Mouse (Mus musculus) heart, postnatal 0 days (tissue): ENCODE data around the gene Mdfic. TPM values are rescaled to one million over a fixed set of nuclear protein-coding genes. Genes with fewer than 3 reads are reported as not detected.

ENCODE experiments used
- ATAC-seq: fragments of 200-750 bp; cut with Nextera tagmentation; 2 replicates; pipeline ENCODE4 v1.8.0; 2017; ENCODE audit warnings: low read depth, moderate number of reproducible peaks, moderate library complexity; ENCODE audit not compliant: insufficient read depth
- DNase-seq: peaks from one replicate; pipeline ENCODE4 v3.0.0-alpha.2; 2016; ENCODE audit warnings: low spot score
- H3K27ac ChIP-seq: fragments of 300-500 bp; sonication (generic); 2 replicates; pipeline ENCODE4 v1.5.1; 2014; ENCODE audit warnings: low read depth, mild to moderate bottlenecking
- H3K27me3 ChIP-seq: fragments of 300-500 bp; sonication (generic); 2 replicates; pipeline ENCODE4 v1.6.1; 2014; ENCODE audit warnings: low read length, mixed read lengths; ENCODE audit not compliant: control insufficient read depth, insufficient read depth
- H3K36me3 ChIP-seq: fragments of 300-500 bp; sonication (generic); replicated peaks from 2 replicates; pipeline ENCODE4 v1.6.1; 2014; ENCODE audit warnings: low read length, mixed read lengths; ENCODE audit not compliant: control insufficient read depth, insufficient read depth
- H3K4me1 ChIP-seq: fragments of 300-500 bp; sonication (generic); 2 replicates; pipeline ENCODE4 v1.6.1; 2014; ENCODE audit warnings: antibody characterized with exemption; ENCODE audit not compliant: control insufficient read depth, insufficient read depth
- H3K4me2 ChIP-seq: fragments of 300-500 bp; sonication (generic); 2 replicates; pipeline ENCODE4 v1.6.1; 2014; ENCODE audit warnings: low read depth, mild to moderate bottlenecking, low read length, moderate library complexity
- H3K4me3 ChIP-seq: fragments of 300-500 bp; sonication (generic); 2 replicates; pipeline ENCODE4 v1.5.1; 2014; ENCODE audit warnings: low read depth, low read length
- H3K9ac ChIP-seq: fragments of 300-500 bp; sonication (generic); replicated peaks from 2 replicates; pipeline ENCODE4 v1.6.1; 2014; ENCODE audit warnings: low read depth, low read length, mixed read lengths
- H3K9me3 ChIP-seq: fragments of 300-500 bp; sonication (generic); replicated peaks from 2 replicates; pipeline ENCODE4 v1.6.1; 2016; ENCODE audit warnings: low read length; ENCODE audit not compliant: control insufficient read depth
- CTCF ChIP-seq: IDR thresholded peaks from 2 replicates; pipeline ENCODE4 v1.5.1; 2016; ENCODE audit warnings: antibody characterized with exemption, control low read depth, low read depth
- EP300 ChIP-seq: IDR thresholded peaks from 2 replicates; pipeline ENCODE4 v1.6.1; 2016; ENCODE audit warnings: antibody characterized with exemption, low read depth
- WGBS: fragments of 180-500 bp; shearing (Covaris S2); extraction: QIAGEN DNeasy Blood & Tissue Kit; methylation state at CpG from one replicate; pipeline ENCODE4 v1.1.7; 2014; 5-methylcytosine and 5-hydroxymethylcytosine counted together
- polyA plus RNA-seq: library from polyadenylated mRNA; unstranded; fragments of >200 nt; fragmentation: Nextera tagmentation; extraction: Ambion mirVana; gene quantifications from 2 replicates; pipeline ENCODE4 v1.2.1, GENCODE M21; 2015
- total RNA-seq: library from RNA; depleted of rRNA; stranded (reverse); fragments of >200 nt; gene quantifications from 2 replicates; pipeline ENCODE4 v1.2.3, GENCODE M21; 2014; ENCODE audit warnings: low replicate concordance

The Mdfic gene
- total and polyA plus RNA-seq, 2 experiments from 2014 or later = 2.4 to 11.1 TPM

GRCm38 (mm10) chr6:15730666-15731065 is 10.2 kb downstream of the Mdfic start:
- H3K27ac ChIP-seq = peak overlapping the region; percentile 48
- DNase-seq = no peak
- 39% methylated on average over 4 of the region's 4 CpGs for WGBS

GRCm38 (mm10) chr6:15731452-15731851 is 11.0 kb downstream of the Mdfic start:
- no peak overlapping the region for H3K4me2 ChIP-seq
- H3K9me3 ChIP-seq = no peaks in the 10 kb centered on the region
- H3K4me1 ChIP-seq = peaks cover 40% of the 10 kb centered on the region
- no peak overlapping the region for H3K27ac ChIP-seq
- H3K27me3 ChIP-seq = no peaks in the 10 kb centered on the region
- peak; percentile 36 for DNase-seq
- no peak for ATAC-seq
- TF ChIP-seq EP300 (no peak), CTCF (no peak)
- WGBS = 42% methylated on average over 7 of the region's 7 CpGs
- H3K9ac ChIP-seq = no peak overlapping the region
- no peaks in the 10 kb centered on the region for H3K36me3 ChIP-seq
- no peak overlapping the region for H3K4me3 ChIP-seq

More at GRCm38 (mm10) chr6:15730666-15731065, 10.2 kb downstream of the Mdfic start:
- H3K4me1 ChIP-seq = peaks cover 39% of the 10 kb centered on the region
- TF ChIP-seq EP300 (no peak), CTCF (no peak)
- H3K27me3 ChIP-seq = no peaks in the 10 kb centered on the region
- no peak overlapping the region for H3K4me3 ChIP-seq
- H3K9ac ChIP-seq = no peak overlapping the region
- H3K9me3 ChIP-seq = no peaks in the 10 kb centered on the region
- no peak overlapping the region for H3K4me2 ChIP-seq
- no peak for ATAC-seq
- H3K36me3 ChIP-seq = no peaks in the 10 kb centered on the region

- no peak overlapping the region for H3K27ac ChIP-seq
- H3K9me3 ChIP-seq = no peaks in the 10 kb centered on the region
- ATAC-seq (peak; percentile 81), DNase-seq (peak; percentile 74)
- no peaks in the 10 kb centered on the region for H3K27me3 ChIP-seq
- H3K4me2 ChIP-seq = peak overlapping the region; percentile 25; the same call in 1 of the 2 replicates
- no peak overlapping the region for H3K9ac ChIP-seq
- peaks cover 26% of the 10 kb centered on the region for H3K4me1 ChIP-seq
- no peak overlapping the region for H3K4me3 ChIP-seq
- peak; percentile 38 for TF ChIP-seq CTCF
- TF ChIP-seq EP300 = no peak
- 13% methylated on average over 8 of the region's 8 CpGs for WGBS
- 0 out of 2 replicates have a peak, but pooled peaks cover 4% of the 10 kb centered on the region for H3K36me3 ChIP-seq
Measured at GRCm38 (mm10) chr6:15737312-15737911, 17.0 kb downstream of the Mdfic start.

DNA sequence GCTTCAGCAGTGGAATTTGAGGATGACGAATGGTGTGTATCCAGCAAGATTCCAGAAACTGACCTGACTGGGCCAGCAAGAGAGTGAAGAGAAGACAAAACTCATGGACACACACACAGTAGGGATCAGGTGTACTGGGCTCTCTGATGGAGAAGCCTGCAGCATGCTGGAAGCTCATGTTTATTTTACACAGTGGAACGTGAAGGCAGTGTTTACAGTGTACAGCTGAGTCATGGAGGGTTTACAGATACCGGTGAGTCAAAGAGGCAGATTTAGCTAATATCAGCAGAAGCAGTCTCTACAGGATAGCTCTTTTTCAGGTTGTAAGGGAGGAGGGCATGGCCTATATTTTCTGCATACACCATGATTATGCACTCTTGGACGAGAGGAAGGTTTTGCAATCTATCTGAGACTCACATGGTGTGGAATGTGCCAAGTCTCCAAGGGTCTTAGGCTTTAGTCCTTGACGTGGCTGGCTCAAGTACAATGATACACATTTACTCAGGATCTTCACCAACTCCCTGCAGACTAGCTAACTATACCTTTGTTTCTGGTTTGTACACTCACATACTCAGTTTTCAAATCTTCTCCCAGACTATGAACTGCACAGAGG is 18.0 kb downstream of the Mdfic start:
- H3K9ac ChIP-seq = no peak overlapping the region
- H3K27me3 ChIP-seq = no peaks in the 10 kb centered on the region
- H3K4me3 ChIP-seq = no peak overlapping the region
- no peak overlapping the region for H3K27ac ChIP-seq
- 45% methylated on average over 5 of the region's 5 CpGs for WGBS
- ATAC-seq (no peak), DNase-seq (no peak)
- 0 out of 2 replicates have a peak, but pooled peaks cover 4% of the 10 kb centered on the region for H3K36me3 ChIP-seq
- TF ChIP-seq CTCF (no peak), EP300 (no peak)
- H3K4me2 ChIP-seq = no peak overlapping the region
- peaks cover 33% of the 10 kb centered on the region for H3K4me1 ChIP-seq
- H3K9me3 ChIP-seq = no peaks in the 10 kb centered on the region

- Histone ChIP-seq H3K27me3 (no peaks in the 10 kb centered on the region), H3K4me3 (no peak overlapping the region), H3K9ac (no peak overlapping the region), H3K4me2 (no peak overlapping the region), H3K9me3 (no peaks in the 10 kb centered on the region), H3K4me1 (peaks cover 38% of the 10 kb centered on the region), H3K36me3 (0 out of 2 replicates have a peak, but pooled peaks cover 4% of the 10 kb centered on the region), H3K27ac (no peak overlapping the region)
- ATAC-seq (no peak), DNase-seq (no peak)
- WGBS = 84% methylated on average over 3 of the region's 3 CpGs
- TF ChIP-seq EP300 (no peak), CTCF (no peak)
Measured at GRCm38 (mm10) chr6:15739132-15739531, 18.7 kb downstream of the Mdfic start.
